Mouse (Mus musculus): ENCODE measurements at regions not wholly inside any gene's neighbourhood (a gene's known extent, or its start where the extent isn't known, plus 50 kb on each side); places are given as distances from the start of the nearest gene placed in this dataset.

GRCm38 (mm10) chr4:142863939-142864338 is 348.9 kb downstream of the Prdm2 start:
- no peaks in the 10 kb centered on the region for H3K27me3 ChIP-seq (ENCODE audit: control insufficient read depth, insufficient read depth, low read length, poor library complexity, severe bottlenecking)
- no peaks in the 10 kb centered on the region for H3K36me3 ChIP-seq (ENCODE audit: control insufficient read depth, insufficient read depth, low read length, poor library complexity, severe bottlenecking)
- no peak for DNase-seq (ENCODE audit: low read depth, low spot score)

- H3K36me3 ChIP-seq (ENCODE audit: control insufficient read depth, insufficient read depth, low read length, poor library complexity, severe bottlenecking): no peaks in the 10 kb centered on the region
- DNase-seq (ENCODE audit: low read depth, low spot score): no peak
- H3K27me3 ChIP-seq (ENCODE audit: control insufficient read depth, insufficient read depth, low read length, poor library complexity, severe bottlenecking): no peaks in the 10 kb centered on the region
Observed at GRCm38 (mm10) chr4:142860441-142860840, 352.4 kb downstream of the Prdm2 start.

DNA sequence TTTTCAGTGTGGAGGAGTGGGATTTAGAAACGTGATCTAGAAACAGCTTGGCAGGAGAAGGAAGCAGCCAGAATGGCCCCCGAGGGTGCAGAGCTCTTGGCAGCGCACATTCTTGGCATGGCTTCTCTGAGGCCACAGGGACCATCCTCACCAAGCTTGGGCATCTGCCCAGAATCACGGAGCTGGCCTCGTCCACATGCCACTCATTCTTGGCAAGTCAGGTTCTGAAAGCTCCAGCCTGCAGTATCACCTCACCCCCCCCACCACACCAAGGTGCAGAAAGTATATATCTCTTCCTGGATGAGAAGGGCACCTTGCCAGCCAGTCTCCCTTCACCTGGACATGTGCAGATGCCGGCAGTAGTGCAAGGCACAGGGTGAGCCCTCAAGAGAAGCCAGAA is 356.2 kb downstream of the Prdm2 start:
- H3K36me3 ChIP-seq (ENCODE audit: control insufficient read depth, insufficient read depth, low read length, poor library complexity, severe bottlenecking): no peaks in the 10 kb centered on the region
- no peak for DNase-seq (ENCODE audit: low read depth, low spot score)
- H3K27me3 ChIP-seq (ENCODE audit: control insufficient read depth, insufficient read depth, low read length, poor library complexity, severe bottlenecking): no peaks in the 10 kb centered on the region

- Histone ChIP-seq H3K27me3 (ENCODE audit: control insufficient read depth, insufficient read depth, low read length, poor library complexity, severe bottlenecking) (no peaks in the 10 kb centered on the region), H3K36me3 (ENCODE audit: control insufficient read depth, insufficient read depth, low read length, poor library complexity, severe bottlenecking) (no peaks in the 10 kb centered on the region)
- DNase-seq (ENCODE audit: low read depth, low spot score): no peak
Observed at GRCm38 (mm10) chr4:142855635-142856034, 357.2 kb downstream of the Prdm2 start.

DNA sequence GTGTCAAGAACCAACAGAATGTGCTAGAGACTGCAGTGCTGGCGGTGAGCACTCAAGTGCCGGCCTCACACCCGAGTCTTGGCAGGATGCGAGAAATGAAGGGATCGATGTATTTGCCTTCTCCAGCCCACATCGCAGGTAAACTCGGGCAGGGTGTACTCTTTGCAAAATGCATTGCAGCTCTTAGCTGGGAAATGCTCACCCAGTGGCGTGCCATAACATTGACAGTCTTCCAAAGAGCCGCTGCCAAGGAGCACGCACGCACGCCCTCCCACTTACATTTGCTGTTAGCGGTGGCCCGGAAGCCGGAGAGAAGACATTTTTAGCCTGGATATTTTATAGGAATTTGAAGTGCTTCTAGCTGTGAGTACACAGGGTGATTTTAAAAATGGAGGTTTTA is 358.9 kb downstream of the Prdm2 start:
- H3K27me3 ChIP-seq (ENCODE audit: control insufficient read depth, insufficient read depth, low read length, poor library complexity, severe bottlenecking): no peaks in the 10 kb centered on the region
- DNase-seq (ENCODE audit: low read depth, low spot score): no peak

GRCm38 (mm10) chr4:142845066-142845696 is 367.6 kb downstream of the Prdm2 start:
- DNase-seq (ENCODE audit: low read depth, low spot score): no peak
- Histone ChIP-seq H3K36me3 (ENCODE audit: control insufficient read depth, insufficient read depth, low read length, poor library complexity, severe bottlenecking) (no peaks in the 10 kb centered on the region), H3K27me3 (ENCODE audit: control insufficient read depth, insufficient read depth, low read length, poor library complexity, severe bottlenecking) (no peaks in the 10 kb centered on the region)

More for the DNA sequence above, 358.9 kb downstream of the Prdm2 start:
- H3K36me3 ChIP-seq (ENCODE audit: control insufficient read depth, insufficient read depth, low read length, poor library complexity, severe bottlenecking): no peaks in the 10 kb centered on the region

- Histone ChIP-seq H3K27me3 (ENCODE audit: control insufficient read depth, insufficient read depth, low read length, poor library complexity, severe bottlenecking) (no peaks in the 10 kb centered on the region), H3K36me3 (ENCODE audit: control insufficient read depth, insufficient read depth, low read length, poor library complexity, severe bottlenecking) (no peaks in the 10 kb centered on the region)
- no peak for DNase-seq (ENCODE audit: low read depth, low spot score)
Observed at GRCm38 (mm10) chr4:142839540-142839939, 373.3 kb downstream of the Prdm2 start.

GRCm38 (mm10) chr4:142838363-142838964 is 374.3 kb downstream of the Prdm2 start:
- Histone ChIP-seq H3K27me3 (ENCODE audit: control insufficient read depth, insufficient read depth, low read length, poor library complexity, severe bottlenecking) (no peaks in the 10 kb centered on the region), H3K36me3 (ENCODE audit: control insufficient read depth, insufficient read depth, low read length, poor library complexity, severe bottlenecking) (no peaks in the 10 kb centered on the region)
- no peak for DNase-seq (ENCODE audit: low read depth, low spot score)

- no peak for DNase-seq (ENCODE audit: low read depth, low spot score)
- Histone ChIP-seq H3K27me3 (ENCODE audit: control insufficient read depth, insufficient read depth, low read length, poor library complexity, severe bottlenecking) (no peaks in the 10 kb centered on the region), H3K36me3 (ENCODE audit: control insufficient read depth, insufficient read depth, low read length, poor library complexity, severe bottlenecking) (no peaks in the 10 kb centered on the region)
Observed at GRCm38 (mm10) chr4:142837636-142838035, 375.2 kb downstream of the Prdm2 start.

DNA sequence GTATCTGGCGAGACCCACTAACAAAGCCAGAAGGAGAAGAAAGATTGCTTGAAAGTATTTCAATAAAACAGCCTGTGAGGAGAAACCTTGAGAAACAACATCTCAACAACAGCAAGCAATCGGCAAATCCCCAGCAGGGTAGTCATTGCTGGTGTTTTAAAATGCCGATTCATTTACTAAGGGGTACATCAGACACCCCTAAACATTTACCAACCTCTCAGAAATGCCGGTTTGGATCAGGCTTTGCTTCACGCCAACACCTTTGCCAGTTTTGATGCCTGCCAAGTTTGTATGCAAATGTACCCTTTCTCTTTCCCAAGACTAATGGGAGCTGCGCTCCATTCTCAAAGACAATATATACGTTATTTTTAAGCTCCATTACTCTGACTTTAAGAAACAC is 383.1 kb downstream of the Prdm2 start:
- Histone ChIP-seq H3K27me3 (ENCODE audit: control insufficient read depth, insufficient read depth, low read length, poor library complexity, severe bottlenecking) (no peaks in the 10 kb centered on the region), H3K36me3 (ENCODE audit: control insufficient read depth, insufficient read depth, low read length, poor library complexity, severe bottlenecking) (no peaks in the 10 kb centered on the region)
- DNase-seq (ENCODE audit: low read depth, low spot score): no peak

DNA sequence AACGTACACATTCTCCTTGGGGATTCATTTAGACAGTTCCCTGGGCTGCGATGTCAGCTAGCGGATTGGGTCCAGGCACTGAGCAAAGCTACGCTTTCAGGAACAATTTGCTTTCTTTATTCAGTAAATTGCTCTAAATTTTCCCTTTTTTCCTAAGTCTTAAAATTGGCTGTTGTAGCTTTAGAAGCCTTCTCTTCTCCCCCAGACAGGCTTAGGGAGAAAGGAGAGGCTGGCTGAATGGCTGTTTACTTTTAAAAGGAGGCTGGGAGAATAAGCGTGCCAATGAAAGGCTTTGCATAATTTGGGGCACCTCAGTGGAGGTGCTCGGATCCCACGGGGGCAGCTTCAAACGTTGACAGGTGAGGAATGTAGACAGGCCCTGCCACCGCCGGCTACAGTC is 383.8 kb downstream of the Prdm2 start:
- no peaks in the 10 kb centered on the region for H3K27me3 ChIP-seq (ENCODE audit: control insufficient read depth, insufficient read depth, low read length, poor library complexity, severe bottlenecking)
- DNase-seq (ENCODE audit: low read depth, low spot score): no peak
- H3K36me3 ChIP-seq (ENCODE audit: control insufficient read depth, insufficient read depth, low read length, poor library complexity, severe bottlenecking): no peaks in the 10 kb centered on the region

- H3K36me3 ChIP-seq (ENCODE audit: control insufficient read depth, insufficient read depth, low read length, poor library complexity, severe bottlenecking): no peaks in the 10 kb centered on the region
- no peak for DNase-seq (ENCODE audit: low read depth, low spot score)
- H3K27me3 ChIP-seq (ENCODE audit: control insufficient read depth, insufficient read depth, low read length, poor library complexity, severe bottlenecking): no peaks in the 10 kb centered on the region
Observed at GRCm38 (mm10) chr4:142826250-142826893, 386.4 kb downstream of the Prdm2 start.

DNA sequence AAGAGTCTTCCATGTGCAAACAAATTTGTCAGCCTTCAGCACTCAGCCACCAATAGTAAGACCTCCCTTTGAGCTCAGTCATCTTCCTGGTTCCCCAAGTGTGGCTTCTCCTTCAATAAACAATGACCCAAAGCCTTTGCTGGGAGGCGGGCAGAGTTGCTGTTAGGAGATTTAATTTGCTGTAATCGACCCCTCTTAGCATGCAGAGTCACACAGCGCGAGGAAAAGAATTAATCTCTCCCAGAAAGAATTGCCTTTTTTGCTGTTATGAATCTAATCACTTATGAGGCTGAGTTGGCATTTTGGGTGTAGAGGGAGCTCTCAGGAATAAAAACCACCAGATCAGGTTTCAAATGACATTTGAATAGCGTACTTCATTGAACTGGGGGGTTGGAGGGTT is 387.0 kb downstream of the Prdm2 start:
- no peaks in the 10 kb centered on the region for H3K27me3 ChIP-seq (ENCODE audit: control insufficient read depth, insufficient read depth, low read length, poor library complexity, severe bottlenecking)
- no peak for DNase-seq (ENCODE audit: low read depth, low spot score)
- no peaks in the 10 kb centered on the region for H3K36me3 ChIP-seq (ENCODE audit: control insufficient read depth, insufficient read depth, low read length, poor library complexity, severe bottlenecking)

- no peaks in the 10 kb centered on the region for H3K36me3 ChIP-seq (ENCODE audit: control insufficient read depth, insufficient read depth, low read length, poor library complexity, severe bottlenecking)
- no peaks in the 10 kb centered on the region for H3K27me3 ChIP-seq (ENCODE audit: control insufficient read depth, insufficient read depth, low read length, poor library complexity, severe bottlenecking)
- DNase-seq (ENCODE audit: low read depth, low spot score): no peak
Observed at GRCm38 (mm10) chr4:142818440-142818839, 394.4 kb downstream of the Prdm2 start.

DNA sequence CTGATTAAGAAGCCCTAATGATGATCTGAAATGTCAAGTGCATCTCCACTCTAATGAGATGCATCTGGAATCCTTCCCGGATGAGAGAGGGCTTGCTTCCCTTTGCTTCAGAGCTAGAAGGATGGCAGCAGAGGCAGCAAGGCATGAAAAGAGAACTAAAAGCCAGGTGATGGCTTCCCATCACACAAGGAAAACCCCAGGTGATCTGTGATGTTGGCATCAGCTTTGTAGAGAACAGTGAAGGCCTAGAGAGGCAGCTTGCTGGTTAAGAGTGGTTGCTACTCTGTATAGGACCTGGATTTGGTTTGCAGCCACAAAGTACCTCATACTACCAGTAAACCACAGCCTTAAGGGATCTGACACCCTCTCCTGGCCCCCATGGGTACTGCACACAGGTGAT is 395.8 kb downstream of the Prdm2 start:
- H3K36me3 ChIP-seq (ENCODE audit: control insufficient read depth, insufficient read depth, low read length, poor library complexity, severe bottlenecking): no peaks in the 10 kb centered on the region
- DNase-seq (ENCODE audit: low read depth, low spot score): no peak
- no peaks in the 10 kb centered on the region for H3K27me3 ChIP-seq (ENCODE audit: control insufficient read depth, insufficient read depth, low read length, poor library complexity, severe bottlenecking)
